Mouse (Mus musculus): ENCODE measurements at regions not wholly inside any gene's neighbourhood (a gene's known extent, or its start where the extent isn't known, plus 50 kb on each side); places are given as distances from the start of the nearest gene placed in this dataset.

GRCm38 (mm10) chr14:104688440-104688839 lies 166.0 kb upstream of the Rnf219 start:
- DNase-seq (ENCODE audit: low read depth, low spot score) = no peak

DNA sequence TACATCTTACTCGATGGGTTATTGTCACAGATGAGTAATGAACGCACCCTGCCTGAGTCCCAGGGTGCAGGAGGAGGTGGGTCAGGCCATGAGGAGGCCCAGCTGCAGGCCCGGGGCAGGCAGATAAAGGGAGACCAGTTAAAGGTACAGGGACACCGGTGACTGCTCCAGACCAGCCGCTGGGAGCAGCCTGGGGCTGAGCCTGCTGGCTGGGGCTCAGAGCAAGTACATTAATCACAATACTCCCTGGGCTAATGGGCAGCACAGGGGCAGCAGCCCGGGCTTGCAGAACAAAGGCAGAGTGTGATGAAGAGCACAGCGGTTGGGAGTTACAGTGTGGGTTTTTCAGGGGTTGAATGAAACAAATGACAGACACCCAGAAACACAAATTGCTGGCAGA lies 154.4 kb upstream of the Rnf219 start:
- no peak for DNase-seq (ENCODE audit: low read depth, low spot score)

DNA sequence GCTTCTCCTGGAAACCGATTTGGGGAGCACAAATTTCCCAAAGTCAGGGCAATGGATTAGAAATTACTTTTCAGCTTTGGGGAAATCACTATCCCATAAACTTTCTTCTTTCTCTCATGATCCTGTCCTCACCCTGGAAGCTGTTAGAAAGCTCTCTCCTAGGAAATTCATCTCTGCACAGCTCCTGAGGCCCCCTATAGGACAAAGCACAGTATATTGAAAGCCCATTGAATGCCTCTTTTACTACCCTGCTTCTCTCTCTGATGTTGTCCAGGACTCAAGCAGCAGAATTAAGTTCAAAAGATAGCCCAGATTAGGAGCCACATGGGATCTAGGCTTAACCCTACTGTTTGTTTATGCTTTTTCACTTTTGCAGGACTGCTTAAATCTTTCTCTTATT lies 139.3 kb upstream of the Rnf219 start:
- no peak for DNase-seq (ENCODE audit: low read depth, low spot score)

DNA sequence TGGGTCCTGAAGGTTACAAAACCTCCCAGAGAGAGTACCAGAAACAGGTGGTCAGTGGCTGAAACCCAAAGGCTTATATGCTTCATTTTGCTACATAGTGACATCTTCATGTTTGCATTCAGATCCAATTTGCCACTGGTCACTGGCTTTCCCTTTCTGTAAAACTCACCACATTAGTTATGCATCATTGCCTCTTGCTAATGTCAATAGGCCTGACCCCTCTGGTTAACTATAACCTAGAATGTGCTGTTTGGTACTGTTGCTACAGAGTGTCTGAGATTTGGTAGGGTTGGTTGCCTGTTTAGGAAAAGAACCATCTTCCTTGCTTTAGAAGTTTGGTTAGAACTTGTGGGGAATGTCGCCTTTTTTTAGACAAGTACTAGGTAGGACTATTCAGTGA lies 136.3 kb upstream of the Rnf219 start:
- DNase-seq (ENCODE audit: low read depth, low spot score) = no peak

GRCm38 (mm10) chr14:104649980-104650379 lies 127.5 kb upstream of the Rnf219 start:
- DNase-seq (ENCODE audit: low read depth, low spot score) = no peak

GRCm38 (mm10) chr14:104644626-104645025 lies 122.2 kb upstream of the Rnf219 start:
- DNase-seq (ENCODE audit: low read depth, low spot score) = no peak

DNA sequence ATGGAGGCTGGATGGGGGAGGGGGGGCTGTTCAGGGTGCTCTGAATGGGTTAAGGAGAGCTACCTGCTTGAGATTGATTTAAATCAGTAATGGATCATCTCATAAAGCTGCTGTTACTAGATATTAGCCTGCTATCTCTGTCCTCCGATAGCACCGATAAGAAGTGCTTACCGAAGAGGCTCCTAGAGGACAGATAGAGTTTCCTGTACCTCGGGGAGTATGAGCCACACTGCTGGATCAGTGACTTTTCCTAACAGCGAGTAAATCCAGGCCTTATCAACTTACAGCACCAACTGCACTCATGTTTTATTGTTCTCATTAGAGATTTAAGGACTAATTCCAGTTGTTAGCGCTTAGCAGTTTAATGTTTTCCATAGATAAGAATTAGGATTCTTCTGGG lies 120.3 kb upstream of the Rnf219 start:
- DNase-seq (ENCODE audit: low read depth, low spot score) = no peak

- no peak for DNase-seq (ENCODE audit: low read depth, low spot score)
Measured at GRCm38 (mm10) chr14:104639300-104639699, 116.9 kb upstream of the Rnf219 start.

DNA sequence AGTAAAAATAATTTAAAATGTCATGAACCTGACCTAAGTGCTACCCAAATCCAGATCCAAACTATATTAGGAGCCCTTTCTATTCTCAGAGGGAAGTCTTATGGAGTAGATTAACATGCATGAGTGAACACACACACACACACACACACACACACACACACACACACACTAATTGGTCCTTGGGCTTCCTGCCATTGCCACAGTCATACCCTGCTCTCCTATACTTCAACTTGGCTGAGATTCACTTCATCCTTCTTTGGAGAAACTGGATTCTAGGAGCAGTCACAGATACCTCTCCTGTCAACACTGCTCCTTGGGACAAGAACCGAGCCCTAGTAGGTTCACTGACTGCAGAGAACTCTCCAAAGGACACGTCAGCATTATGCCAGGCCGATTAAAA lies 89.0 kb upstream of the Rnf219 start:
- no peak for DNase-seq (ENCODE audit: low read depth, low spot score)

DNA sequence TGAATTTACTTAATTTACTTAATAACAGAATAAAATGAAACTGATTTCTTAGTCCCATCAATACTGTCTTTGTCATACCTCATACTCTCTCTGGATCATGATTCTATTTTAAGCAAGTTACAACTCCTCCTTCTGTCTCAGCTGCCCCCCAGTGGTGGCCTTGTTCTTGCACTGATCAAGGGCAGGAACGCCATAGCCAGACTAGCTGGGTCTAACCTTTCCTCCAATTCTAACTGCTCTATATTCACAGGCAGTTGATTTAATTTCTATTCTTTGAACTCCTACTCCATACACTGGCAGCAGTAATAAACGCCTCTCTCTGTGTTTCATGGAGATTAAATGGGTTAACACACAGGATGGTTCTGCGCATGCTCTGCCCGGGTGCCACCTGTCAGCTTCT lies 87.9 kb upstream of the Rnf219 start:
- DNase-seq (ENCODE audit: low read depth, low spot score) = no peak

GRCm38 (mm10) chr14:104594851-104595250 lies 72.4 kb upstream of the Rnf219 start:
- DNase-seq (ENCODE audit: low read depth, low spot score) = no peak

Data from CD4-positive, CD25-positive, alpha-beta regulatory T cell, adult 2 months (primary cell).